Mouse (Mus musculus): ENCODE results near the gene Sorl1. TPM values are rescaled to one million over a fixed set of nuclear protein-coding genes. Genes with fewer than 3 reads are reported as not detected.

Gene Sorl1
- polyA plus RNA-seq, 1 experiment from 2014 or later: 11.5 TPM

GRCm38 (mm10) chr9:41944964-41945363 lies 179.1 kb downstream of the Sorl1 start:
- Histone ChIP-seq H3K27ac (ENCODE audit: low read depth, low read length) (no peak overlapping the region), H3K4me3 (ENCODE audit: low read length) (no peak overlapping the region), H3K4me1 (ENCODE audit: control insufficient read depth, insufficient read depth, low read length) (peaks cover 12% of the 10 kb centered on the region; the same call in 1 of the 2 replicates), H3K4me2 (replicated peaks; ENCODE audit: low read depth, low read length) (no peak overlapping the region), H3K9ac (ENCODE audit: low read depth, low read length) (no peak overlapping the region), H3K9me3 (ENCODE audit: control insufficient read depth, low read length) (no peaks in the 10 kb centered on the region), H3K27me3 (ENCODE audit: control insufficient read depth, insufficient read depth, low read length) (no peaks in the 10 kb centered on the region), H3K36me3 (ENCODE audit: control insufficient read depth, insufficient read depth, low read length) (no peaks in the 10 kb centered on the region)
- WGBS: 94% methylated on average over 7 of the region's 7 CpGs
- ATAC-seq (ENCODE audit: low FRiP score, low TSS enrichment): no peak

- no peaks in the 10 kb centered on the region for H3K9me3 ChIP-seq (ENCODE audit: control insufficient read depth, low read length)
- H3K4me2 ChIP-seq (replicated peaks; ENCODE audit: low read depth, low read length): no peak overlapping the region
- no peak overlapping the region for H3K27ac ChIP-seq (ENCODE audit: low read depth, low read length)
- H3K27me3 ChIP-seq (ENCODE audit: control insufficient read depth, insufficient read depth, low read length): no peaks in the 10 kb centered on the region
- H3K9ac ChIP-seq (ENCODE audit: low read depth, low read length): no peak overlapping the region
- no peak for ATAC-seq (ENCODE audit: low FRiP score, low TSS enrichment)
- 70% methylated on average over 4 of the region's 4 CpGs for WGBS
- H3K4me3 ChIP-seq (ENCODE audit: low read length): no peak overlapping the region
- H3K4me1 ChIP-seq (ENCODE audit: control insufficient read depth, insufficient read depth, low read length): peaks cover 11% of the 10 kb centered on the region; the same call in 1 of the 2 replicates
- H3K36me3 ChIP-seq (ENCODE audit: control insufficient read depth, insufficient read depth, low read length): no peaks in the 10 kb centered on the region
Observed at GRCm38 (mm10) chr9:41942970-41943635, 181.0 kb downstream of the Sorl1 start.

GRCm38 (mm10) chr9:41940311-41940853 lies 183.7 kb downstream of the Sorl1 start:
- Histone ChIP-seq H3K4me2 (replicated peaks; ENCODE audit: low read depth, low read length) (no peak overlapping the region), H3K9me3 (ENCODE audit: control insufficient read depth, low read length) (no peaks in the 10 kb centered on the region), H3K4me1 (ENCODE audit: control insufficient read depth, insufficient read depth, low read length) (peaks cover 28% of the 10 kb centered on the region), H3K27me3 (ENCODE audit: control insufficient read depth, insufficient read depth, low read length) (no peaks in the 10 kb centered on the region), H3K4me3 (ENCODE audit: low read length) (no peak overlapping the region), H3K9ac (ENCODE audit: low read depth, low read length) (no peak overlapping the region), H3K27ac (ENCODE audit: low read depth, low read length) (0 out of 2 replicates have a peak overlapping the region, but pooled peaks have one; percentile 26), H3K36me3 (ENCODE audit: control insufficient read depth, insufficient read depth, low read length) (no peaks in the 10 kb centered on the region)
- ATAC-seq (ENCODE audit: low FRiP score, low TSS enrichment): 0 out of 2 replicates have a peak, but pooled peaks have one; percentile 22
- WGBS: 36% methylated on average over 10 of the region's 10 CpGs

- WGBS: 40% methylated on average over 8 of the region's 8 CpGs
- H3K4me1 ChIP-seq (ENCODE audit: control insufficient read depth, insufficient read depth, low read length): peaks cover 46% of the 10 kb centered on the region
- no peaks in the 10 kb centered on the region for H3K27me3 ChIP-seq (ENCODE audit: control insufficient read depth, insufficient read depth, low read length)
- H3K9me3 ChIP-seq (ENCODE audit: control insufficient read depth, low read length): no peaks in the 10 kb centered on the region
- H3K4me2 ChIP-seq (replicated peaks; ENCODE audit: low read depth, low read length): no peak overlapping the region
- no peak overlapping the region; the same call in 1 of the 2 replicates for H3K9ac ChIP-seq (ENCODE audit: low read depth, low read length)
- ATAC-seq (ENCODE audit: low FRiP score, low TSS enrichment): no peak
- H3K36me3 ChIP-seq (ENCODE audit: control insufficient read depth, insufficient read depth, low read length): no peaks in the 10 kb centered on the region
- H3K4me3 ChIP-seq (ENCODE audit: low read length): no peak overlapping the region
- peak overlapping the region; percentile 91; the same call in 1 of the 2 replicates for H3K27ac ChIP-seq (ENCODE audit: low read depth, low read length)
Observed at GRCm38 (mm10) chr9:41938449-41938848, 185.6 kb downstream of the Sorl1 start.

GRCm38 (mm10) chr9:41937967-41938348 lies 186.1 kb downstream of the Sorl1 start:
- Histone ChIP-seq H3K9ac (ENCODE audit: low read depth, low read length) (no peak overlapping the region; the same call in 1 of the 2 replicates), H3K9me3 (ENCODE audit: control insufficient read depth, low read length) (no peaks in the 10 kb centered on the region)
- 11% methylated on average over 3 of the region's 3 CpGs for WGBS

GRCm38 (mm10) chr9:41937341-41937966 lies 186.6 kb downstream of the Sorl1 start:
- Histone ChIP-seq H3K27ac (ENCODE audit: low read depth, low read length) (peak overlapping the region; percentile 91), H3K4me1 (ENCODE audit: control insufficient read depth, insufficient read depth, low read length) (peaks cover 49% of the 10 kb centered on the region), H3K4me2 (replicated peaks; ENCODE audit: low read depth, low read length) (no peak overlapping the region), H3K4me3 (ENCODE audit: low read length) (no peak overlapping the region), H3K27me3 (ENCODE audit: control insufficient read depth, insufficient read depth, low read length) (no peaks in the 10 kb centered on the region), H3K36me3 (ENCODE audit: control insufficient read depth, insufficient read depth, low read length) (no peaks in the 10 kb centered on the region), H3K9ac (ENCODE audit: low read depth, low read length) (no peak overlapping the region), H3K9me3 (ENCODE audit: control insufficient read depth, low read length) (no peaks in the 10 kb centered on the region)
- 41% methylated on average over 8 of the region's 8 CpGs for WGBS
- ATAC-seq (ENCODE audit: low FRiP score, low TSS enrichment): no peak; the same call in 1 of the 2 replicates

More at GRCm38 (mm10) chr9:41937967-41938348, 186.1 kb downstream of the Sorl1 start:
- peaks cover 49% of the 10 kb centered on the region for H3K4me1 ChIP-seq (ENCODE audit: control insufficient read depth, insufficient read depth, low read length)
- H3K4me2 ChIP-seq (replicated peaks; ENCODE audit: low read depth, low read length): no peak overlapping the region
- H3K4me3 ChIP-seq (ENCODE audit: low read length): no peak overlapping the region
- H3K27me3 ChIP-seq (ENCODE audit: control insufficient read depth, insufficient read depth, low read length): no peaks in the 10 kb centered on the region
- H3K36me3 ChIP-seq (ENCODE audit: control insufficient read depth, insufficient read depth, low read length): no peaks in the 10 kb centered on the region
- H3K27ac ChIP-seq (ENCODE audit: low read depth, low read length): peak overlapping the region; percentile 91
- no peak; the same call in 1 of the 2 replicates for ATAC-seq (ENCODE audit: low FRiP score, low TSS enrichment)

- Histone ChIP-seq H3K27ac (ENCODE audit: low read depth, low read length) (no peak overlapping the region; the same call in 1 of the 2 replicates), H3K4me1 (ENCODE audit: control insufficient read depth, insufficient read depth, low read length) (peaks cover 49% of the 10 kb centered on the region), H3K36me3 (ENCODE audit: control insufficient read depth, insufficient read depth, low read length) (no peaks in the 10 kb centered on the region), H3K9ac (ENCODE audit: low read depth, low read length) (no peak overlapping the region), H3K27me3 (ENCODE audit: control insufficient read depth, insufficient read depth, low read length) (no peaks in the 10 kb centered on the region), H3K9me3 (ENCODE audit: control insufficient read depth, low read length) (no peaks in the 10 kb centered on the region), H3K4me3 (ENCODE audit: low read length) (no peak overlapping the region), H3K4me2 (replicated peaks; ENCODE audit: low read depth, low read length) (no peak overlapping the region)
- no peak for ATAC-seq (ENCODE audit: low FRiP score, low TSS enrichment)
- 26% methylated on average over 1 of the region's 1 CpGs for WGBS
Observed at GRCm38 (mm10) chr9:41936598-41936997, 187.5 kb downstream of the Sorl1 start.

GRCm38 (mm10) chr9:41935979-41936378 lies 188.1 kb downstream of the Sorl1 start:
- no peaks in the 10 kb centered on the region for H3K27me3 ChIP-seq (ENCODE audit: control insufficient read depth, insufficient read depth, low read length)
- 2% methylated on average over 10 of the region's 10 CpGs for WGBS
- peak overlapping the region; percentile 32 for H3K4me3 ChIP-seq (ENCODE audit: low read length)
- H3K27ac ChIP-seq (ENCODE audit: low read depth, low read length): peak overlapping the region; percentile 90
- peak overlapping the region; percentile 74 for H3K4me2 ChIP-seq (replicated peaks; ENCODE audit: low read depth, low read length)
- H3K9me3 ChIP-seq (ENCODE audit: control insufficient read depth, low read length): no peaks in the 10 kb centered on the region
- H3K4me1 ChIP-seq (ENCODE audit: control insufficient read depth, insufficient read depth, low read length): peaks cover 49% of the 10 kb centered on the region
- no peaks in the 10 kb centered on the region for H3K36me3 ChIP-seq (ENCODE audit: control insufficient read depth, insufficient read depth, low read length)
- H3K9ac ChIP-seq (ENCODE audit: low read depth, low read length): peak overlapping the region; percentile 67
- peak; percentile 18 for ATAC-seq (ENCODE audit: low FRiP score, low TSS enrichment)
